Mouse (Mus musculus) embryonic facial prominence, embryonic 10.5 days (tissue): ENCODE measurements around the gene Prdm15. TPM values are rescaled to one million over a fixed set of nuclear protein-coding genes. Genes with fewer than 3 reads are reported as not detected.

Source experiments
- DNase-seq: peaks from one replicate; pipeline ENCODE4 v3.0.0-alpha.2; 2017; ENCODE audit warnings: low spot score
- H3K27ac ChIP-seq: fragments of 300-500 bp; sonication (generic); replicated peaks from 2 replicates; pipeline ENCODE4 v1.5.1; 2016; ENCODE audit warnings: mild to moderate bottlenecking
- H3K27me3 ChIP-seq: fragments of 300-500 bp; sonication (generic); replicated peaks from 2 replicates; pipeline ENCODE4 v1.6.1; 2016; ENCODE audit warnings: low read depth, mild to moderate bottlenecking; ENCODE audit not compliant: poor library complexity, severe bottlenecking
- H3K36me3 ChIP-seq: fragments of 300-500 bp; sonication (generic); replicated peaks from 2 replicates; pipeline ENCODE4 v1.6.1; 2016; ENCODE audit warnings: mild to moderate bottlenecking, moderate library complexity
- H3K4me1 ChIP-seq: fragments of 300-500 bp; sonication (generic); 2 replicates; pipeline ENCODE4 v1.6.1; 2016
- H3K4me3 ChIP-seq: fragments of 300-500 bp; sonication (generic); 2 replicates; pipeline ENCODE4 v1.5.1; 2016; ENCODE audit warnings: mild to moderate bottlenecking, moderate library complexity
- H3K9me3 ChIP-seq: fragments of 300-500 bp; sonication (generic); 2 replicates; pipeline ENCODE4 v1.6.1; 2016; ENCODE audit warnings: mild to moderate bottlenecking
- WGBS: fragments of 180-500 bp; shearing (Covaris S2); methylation state at CpG from one replicate; pipeline ENCODE4 v1.1.7; 2016; 5-methylcytosine and 5-hydroxymethylcytosine counted together
- polyA plus RNA-seq: library from polyadenylated mRNA; unstranded; fragments of >200 nt; fragmentation: Nextera tagmentation; extraction: Ambion mirVana; gene quantifications from 2 replicates; pipeline ENCODE4 v1.2.1, GENCODE M21; 2016

Prdm15 gene
- polyA plus RNA-seq, 1 experiment from 2014 or later = 16.6 TPM

DNA sequence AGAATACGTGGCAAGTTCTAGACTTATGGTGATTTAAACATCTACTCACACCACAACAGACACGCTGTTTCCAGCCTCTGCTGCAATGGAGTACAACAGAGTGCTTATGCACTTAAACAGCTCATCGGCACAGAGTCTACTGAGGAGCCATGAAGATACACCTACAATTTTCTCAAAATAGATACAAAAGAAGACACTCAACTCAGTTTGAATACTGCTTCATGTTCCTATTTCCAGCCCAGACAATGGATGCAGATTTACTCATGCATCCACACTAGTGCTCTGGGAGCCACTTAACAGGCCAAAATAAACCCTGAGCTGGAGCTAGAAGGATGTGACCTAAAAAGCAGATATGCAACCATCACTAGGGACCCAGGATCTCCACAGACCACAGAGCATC lies 42.8 kb downstream of the Prdm15 start:
- H3K27me3 ChIP-seq = no peaks in the 10 kb centered on the region

DNA sequence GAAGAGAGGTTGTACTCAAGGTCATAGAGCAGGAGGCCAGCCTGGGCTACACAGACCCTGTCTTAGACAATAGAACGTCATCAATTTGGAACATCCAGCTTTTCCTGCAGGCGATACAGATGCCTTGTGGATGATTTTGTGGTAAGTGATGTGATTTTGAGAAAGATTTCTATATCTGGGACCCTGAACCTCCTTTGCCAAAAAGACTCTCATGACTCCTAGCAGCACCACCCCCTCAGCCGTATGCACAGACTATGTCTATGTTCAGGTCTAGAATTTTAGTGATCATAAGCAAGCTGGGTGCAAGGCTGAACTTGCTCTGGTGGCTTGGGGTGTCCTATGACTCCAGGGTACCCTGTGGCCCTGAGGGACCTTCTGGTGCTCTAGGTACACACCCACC lies 46.0 kb downstream of the Prdm15 start:
- Histone ChIP-seq H3K36me3 (peaks cover 96% of the 10 kb centered on the region), H3K4me1 (no peaks in the 10 kb centered on the region), H3K27me3 (no peaks in the 10 kb centered on the region), H3K9me3 (no peaks in the 10 kb centered on the region), H3K27ac (no peak overlapping the region), H3K4me3 (no peak overlapping the region)
- DNase-seq = no peak
- 94% methylated on average over 3 of the region's 3 CpGs for WGBS

More for the DNA sequence above, 42.8 kb downstream of the Prdm15 start:
- Histone ChIP-seq H3K4me1 (no peaks in the 10 kb centered on the region), H3K9me3 (no peaks in the 10 kb centered on the region), H3K27ac (no peak overlapping the region), H3K4me3 (no peak overlapping the region), H3K36me3 (peaks cover 98% of the 10 kb centered on the region)
- no peak for DNase-seq
- 95% methylated on average over 3 of the region's 3 CpGs for WGBS

DNA sequence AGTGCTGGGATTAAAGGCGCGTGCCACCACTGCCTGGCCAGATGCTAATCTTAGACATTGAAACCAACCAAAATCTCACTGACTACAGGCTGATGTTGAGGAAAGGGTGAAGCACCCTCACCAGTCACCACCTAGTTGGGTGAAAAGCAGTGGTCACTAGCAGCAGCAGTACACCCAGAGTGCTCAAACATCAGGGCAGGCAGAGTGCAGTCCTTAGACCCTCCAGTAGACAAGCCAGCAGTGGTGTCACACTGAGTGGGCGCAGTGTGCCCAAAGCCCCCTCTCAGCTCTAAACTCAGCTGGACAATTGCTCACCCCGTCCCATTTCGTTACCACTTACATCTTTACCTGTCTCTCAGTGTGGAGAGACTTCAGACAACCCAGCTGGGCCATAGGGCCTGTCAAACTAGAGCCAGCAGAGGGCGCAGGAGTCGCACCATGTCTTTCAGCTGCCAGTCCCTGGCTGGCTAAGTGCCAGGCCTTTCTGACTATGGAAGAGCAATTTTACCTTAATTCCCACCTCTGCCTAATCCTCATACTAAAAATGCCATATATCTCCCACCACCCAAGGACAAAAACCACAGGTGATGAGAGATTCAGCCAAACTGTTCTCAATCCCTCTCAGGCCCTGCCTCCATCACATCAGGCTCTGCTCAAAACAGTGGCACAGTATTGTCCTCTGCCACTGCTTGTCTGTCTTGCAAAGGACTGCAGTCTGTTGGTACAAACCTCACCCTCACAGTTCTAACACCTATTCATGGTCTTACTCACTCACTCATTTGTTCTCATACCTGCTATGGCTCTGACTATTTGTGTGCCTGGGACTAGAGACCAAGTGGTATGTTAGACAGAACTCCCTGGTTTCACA lies 46.7 kb downstream of the Prdm15 start:
- 81% methylated on average over 7 of the region's 7 CpGs for WGBS
- H3K27me3 ChIP-seq = no peaks in the 10 kb centered on the region
- H3K27ac ChIP-seq = no peak overlapping the region
- peak; percentile 52 for DNase-seq
- H3K36me3 ChIP-seq = peaks cover 96% of the 10 kb centered on the region
- no peaks in the 10 kb centered on the region for H3K9me3 ChIP-seq
- no peaks in the 10 kb centered on the region for H3K4me1 ChIP-seq
- no peak overlapping the region for H3K4me3 ChIP-seq

DNA sequence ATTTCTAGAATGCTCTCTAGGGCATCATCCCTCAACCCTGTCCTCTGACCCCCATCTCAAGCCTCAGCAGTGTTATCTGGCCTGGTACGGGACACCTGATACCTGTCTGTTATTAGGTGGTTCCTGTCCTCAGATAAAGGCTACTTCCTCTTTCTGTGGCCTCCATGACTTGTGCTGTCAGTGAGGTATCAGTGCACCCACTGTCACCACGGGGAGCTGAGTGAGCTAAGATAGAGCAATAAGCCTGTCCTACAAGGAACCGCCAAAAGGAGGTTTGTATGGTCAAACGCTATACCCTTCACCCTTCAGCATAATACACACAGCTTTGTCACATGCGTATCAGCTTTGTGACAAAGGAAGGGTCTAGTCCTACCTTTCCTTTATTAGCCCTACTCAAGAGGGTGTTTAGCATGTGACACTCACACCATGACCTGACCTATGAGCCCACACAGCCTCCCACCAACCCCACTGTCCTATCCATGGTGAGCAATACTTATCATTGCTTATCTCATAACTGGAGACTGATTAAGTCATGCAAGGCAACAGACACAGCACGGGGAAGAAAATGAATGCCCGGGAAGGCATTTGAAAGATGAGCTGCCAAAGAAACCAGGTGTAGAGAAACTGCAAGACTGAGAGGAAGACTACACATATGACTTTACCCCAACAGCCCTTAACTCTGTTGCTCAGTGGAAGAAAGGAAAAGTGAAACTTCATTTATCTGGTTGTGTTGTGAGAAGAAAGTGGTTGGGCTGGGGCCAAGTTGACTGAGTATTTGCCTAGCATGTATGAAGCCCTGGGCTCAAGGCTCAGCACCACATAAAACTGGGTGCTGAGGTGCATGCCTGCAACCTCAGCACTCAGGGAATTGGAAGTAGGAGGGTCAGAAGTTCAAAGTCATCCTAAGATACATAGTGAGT lies 53.4 kb downstream of the Prdm15 start:
- Histone ChIP-seq H3K27me3 (no peaks in the 10 kb centered on the region), H3K9me3 (no peaks in the 10 kb centered on the region), H3K4me3 (no peak overlapping the region), H3K36me3 (peaks cover 96% of the 10 kb centered on the region), H3K27ac (no peak overlapping the region), H3K4me1 (no peaks in the 10 kb centered on the region)
- DNase-seq = no peak
- WGBS = 89% methylated on average over 7 of the region's 7 CpGs

DNA sequence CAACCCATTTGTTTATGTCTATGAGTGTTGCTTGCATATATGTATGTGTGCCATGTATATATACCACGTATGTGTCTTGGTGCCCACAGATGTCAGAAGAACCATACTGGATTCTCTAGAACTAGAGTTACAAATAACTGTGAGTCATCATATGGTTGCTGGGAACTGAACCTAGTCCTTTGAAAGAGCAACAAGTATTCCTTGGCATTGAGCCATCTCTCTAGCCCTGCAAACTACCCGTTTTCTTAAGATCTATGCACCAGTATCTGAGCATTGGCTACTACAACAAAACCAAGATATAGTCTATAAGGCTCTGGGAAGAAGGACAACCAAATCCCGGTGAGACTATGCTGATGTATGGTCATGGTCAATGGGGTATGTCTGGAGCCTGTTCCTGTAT lies 54.4 kb downstream of the Prdm15 start:
- H3K27ac ChIP-seq = no peak overlapping the region
- H3K27me3 ChIP-seq = no peaks in the 10 kb centered on the region
- WGBS = 94% methylated on average over 3 of the region's 3 CpGs
- no peaks in the 10 kb centered on the region for H3K9me3 ChIP-seq
- no peak overlapping the region for H3K4me3 ChIP-seq
- no peaks in the 10 kb centered on the region for H3K4me1 ChIP-seq
- H3K36me3 ChIP-seq = peaks cover 94% of the 10 kb centered on the region
- no peak for DNase-seq

DNA sequence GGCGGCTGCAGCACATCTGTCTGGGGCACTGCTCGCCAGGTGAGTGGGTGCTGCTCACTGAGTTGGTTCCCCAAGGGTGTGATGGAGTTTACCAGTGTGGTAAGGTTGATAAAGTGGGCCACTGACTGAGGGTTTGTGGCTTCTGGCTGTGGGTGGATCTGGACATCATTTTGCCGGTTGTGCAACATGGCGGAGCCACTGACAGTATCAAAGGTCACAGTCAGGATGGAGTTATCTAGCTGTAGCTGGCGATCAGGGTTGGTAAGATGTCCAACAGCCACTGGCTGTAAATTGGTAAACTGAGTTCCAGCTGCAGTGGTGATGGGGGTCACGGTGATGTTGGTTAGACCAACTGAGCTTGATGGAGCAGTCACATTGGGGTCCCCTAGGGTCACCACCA lies 57.4 kb downstream of the Prdm15 start:
- H3K4me1 ChIP-seq = no peaks in the 10 kb centered on the region
- H3K9me3 ChIP-seq = no peaks in the 10 kb centered on the region
- H3K4me3 ChIP-seq = no peak overlapping the region
- H3K27ac ChIP-seq = no peak overlapping the region
- WGBS = 94% methylated on average over 6 of the region's 6 CpGs
- H3K27me3 ChIP-seq = no peaks in the 10 kb centered on the region
- DNase-seq = no peak
- peaks cover 67% of the 10 kb centered on the region for H3K36me3 ChIP-seq

DNA sequence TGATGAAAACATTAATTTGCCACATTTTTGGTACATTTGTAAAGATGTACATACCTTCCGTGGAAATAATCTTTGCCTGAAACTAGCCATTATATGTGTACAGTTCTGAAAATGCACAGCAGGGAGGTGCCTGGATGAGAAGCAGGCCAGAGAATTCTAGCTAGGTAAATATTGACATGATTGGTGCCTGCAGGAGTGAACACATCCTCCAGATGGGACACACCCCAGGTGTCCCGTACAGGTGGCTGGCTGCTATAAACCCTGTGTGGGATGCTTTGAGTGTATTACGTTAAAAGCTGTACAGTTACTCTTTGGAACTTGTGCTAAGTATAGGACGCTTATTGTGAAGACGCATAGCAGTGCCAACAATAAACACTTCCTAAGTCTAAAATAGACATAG lies 68.6 kb downstream of the Prdm15 start:
- WGBS = 93% methylated on average over 5 of the region's 5 CpGs
- no peak overlapping the region for H3K4me3 ChIP-seq
- H3K27me3 ChIP-seq = no peaks in the 10 kb centered on the region
- DNase-seq = no peak
- H3K4me1 ChIP-seq = peaks cover 4% of the 10 kb centered on the region; the same call in 1 of the 2 replicates
- H3K36me3 ChIP-seq = no peaks in the 10 kb centered on the region
- no peaks in the 10 kb centered on the region for H3K9me3 ChIP-seq
- no peak overlapping the region for H3K27ac ChIP-seq

DNA sequence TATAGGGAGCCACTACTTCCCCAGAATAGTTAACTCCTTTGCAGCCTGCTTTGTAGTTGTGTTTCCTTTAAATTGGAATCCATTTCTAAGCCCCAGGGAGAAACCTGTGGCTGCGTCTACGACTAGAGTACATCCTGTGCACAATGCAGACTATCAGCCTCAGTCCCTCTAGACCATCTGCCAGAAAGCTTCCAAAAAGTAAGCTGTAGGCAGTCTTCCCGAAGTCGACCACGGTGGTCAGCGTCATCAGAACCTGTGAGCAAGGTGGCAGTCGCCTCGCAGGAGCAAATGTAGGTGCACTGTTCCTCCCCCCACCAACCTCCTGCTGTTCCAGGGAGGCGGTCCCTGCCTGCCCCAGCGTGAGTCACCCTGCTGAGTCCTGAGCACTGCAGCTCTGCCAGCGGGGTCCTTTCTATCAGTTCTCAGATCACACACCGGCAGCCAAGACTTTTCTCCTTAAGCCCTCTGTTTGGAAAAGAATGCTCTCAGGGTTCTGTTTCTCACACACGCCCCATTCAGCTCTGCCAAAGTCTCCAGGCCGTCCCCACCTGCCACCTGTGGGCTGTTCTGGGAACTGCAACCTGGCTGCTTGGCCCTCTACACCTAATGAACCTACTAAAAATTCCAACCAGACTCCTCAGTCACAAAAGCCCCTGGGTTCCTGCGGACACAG lies 73.2 kb downstream of the Prdm15 start:
- Histone ChIP-seq H3K27ac (no peak overlapping the region), H3K4me3 (peak overlapping the region; percentile 39; the same call in 1 of the 2 replicates), H3K4me1 (peaks cover 4% of the 10 kb centered on the region; the same call in 1 of the 2 replicates), H3K27me3 (no peaks in the 10 kb centered on the region), H3K9me3 (no peaks in the 10 kb centered on the region), H3K36me3 (no peaks in the 10 kb centered on the region)
- WGBS = 25% methylated on average over 15 of the region's 15 CpGs
- peak; percentile 84 for DNase-seq

DNA sequence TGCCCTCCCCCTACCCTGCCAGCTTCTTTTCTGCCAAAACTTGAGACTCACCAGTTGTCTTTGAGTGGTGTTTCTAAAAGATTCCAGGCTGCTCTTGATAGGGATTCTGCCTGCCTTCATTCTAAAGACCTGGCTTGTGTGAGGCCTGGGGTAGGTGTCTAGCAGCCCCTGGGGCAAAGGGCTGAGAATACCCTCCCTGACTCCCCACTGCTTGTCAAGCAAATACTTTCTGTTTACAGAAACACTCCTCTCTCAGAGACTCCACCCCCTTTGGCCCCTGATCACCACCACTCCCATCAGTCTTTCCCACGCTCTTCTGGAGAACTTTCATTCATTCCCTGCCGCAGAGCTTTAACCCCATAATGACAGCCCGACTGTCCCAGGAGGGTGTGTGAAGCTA lies 85.1 kb downstream of the Prdm15 start:
- 33% methylated on average over 3 of the region's 3 CpGs for WGBS
- Histone ChIP-seq H3K4me1 (peaks cover 10% of the 10 kb centered on the region), H3K9me3 (no peaks in the 10 kb centered on the region), H3K27ac (no peak overlapping the region), H3K36me3 (no peaks in the 10 kb centered on the region), H3K4me3 (no peak overlapping the region), H3K27me3 (peaks cover 56% of the 10 kb centered on the region)
- no peak for DNase-seq

DNA sequence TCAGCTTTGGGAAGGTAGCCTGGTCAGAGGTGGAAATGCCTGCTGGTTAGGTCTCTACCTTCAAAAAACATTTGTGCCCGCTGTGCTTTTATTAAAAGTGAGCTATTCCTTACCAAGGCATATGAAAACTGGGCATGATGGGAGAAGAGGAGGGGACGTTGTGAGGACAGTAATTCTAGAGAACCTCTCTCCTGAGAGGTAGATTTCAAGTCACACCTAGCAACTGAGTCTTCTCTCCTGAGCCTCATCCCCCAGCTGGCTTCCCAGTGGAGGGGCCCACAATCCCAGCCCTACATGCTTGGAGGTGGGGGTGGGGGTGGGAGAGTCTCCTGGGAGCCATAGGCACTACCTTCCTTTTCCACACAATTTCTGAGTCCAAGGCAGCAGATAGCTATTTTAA lies 87.0 kb downstream of the Prdm15 start:
- Histone ChIP-seq H3K4me1 (peaks cover 14% of the 10 kb centered on the region), H3K9me3 (no peaks in the 10 kb centered on the region), H3K27me3 (peaks cover 75% of the 10 kb centered on the region), H3K27ac (no peak overlapping the region), H3K36me3 (no peaks in the 10 kb centered on the region), H3K4me3 (no peak overlapping the region)
- 55% methylated on average over 2 of the region's 2 CpGs for WGBS
- DNase-seq = no peak

DNA sequence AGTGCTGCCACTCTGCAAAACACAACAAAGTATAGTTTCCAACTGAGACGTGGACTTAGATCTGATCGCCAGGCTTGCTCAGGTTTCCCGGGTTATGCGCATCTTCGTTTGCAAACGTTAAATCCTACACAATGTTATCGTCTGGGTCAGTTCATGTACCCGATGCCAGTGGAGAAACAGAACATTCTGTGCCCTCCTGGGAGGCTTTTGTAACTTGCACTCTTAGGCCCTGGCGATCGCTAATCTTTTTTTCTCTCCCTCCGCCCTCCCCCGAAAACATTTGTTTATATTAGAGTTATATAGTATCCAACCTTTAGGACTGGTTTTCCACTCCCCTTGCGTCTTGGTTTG lies 87.7 kb downstream of the Prdm15 start:
- no peak overlapping the region for H3K27ac ChIP-seq
- DNase-seq = no peak
- no peaks in the 10 kb centered on the region for H3K36me3 ChIP-seq
- peaks cover 14% of the 10 kb centered on the region for H3K4me1 ChIP-seq
- no peaks in the 10 kb centered on the region for H3K9me3 ChIP-seq
- WGBS = 9% methylated on average over 13 of the region's 13 CpGs
- peak overlapping the region; percentile 62 for H3K4me3 ChIP-seq
- peaks cover 80% of the 10 kb centered on the region for H3K27me3 ChIP-seq
